8 mouse cellular contexts compared by ENCODE assay signal in genomic region chr12:78227021-78227932, GRCm38 (mm10). TPM values are rescaled to one million over a fixed set of nuclear protein-coding genes. Genes with fewer than 3 reads are reported as not detected.
DNase-seq lines count a peak whose midpoint lies in the region; ATAC-seq and TF ChIP-seq lines count a peak whose summit lies in the region.

No protein-coding gene starts in this region.

- TF ChIP-seq EP300 in liver, postnatal 0 days (IDR thresholded peaks at IDR 0.05; ENCODE audit: low read depth): no peak

- TF ChIP-seq CTCF in bone marrow, adult 2 months (IDR thresholded peaks at IDR 0.05; ENCODE audit: control insufficient read depth, insufficient read depth, low read length): no peak
- TF ChIP-seq CTCF in liver, postnatal 0 days (IDR thresholded peaks at IDR 0.05; ENCODE audit: low read depth): no peak

- H3K4me3 ChIP-seq in bone marrow, adult 2 months (replicated peaks; ENCODE audit: control insufficient read depth, low read depth, low read length): peak overlapping the region; percentile 95
- H3K4me3 ChIP-seq in forebrain, embryonic 10.5 days: peak overlapping the region; percentile 86
- peak overlapping the region; percentile 98 for H3K4me3 ChIP-seq in heart, embryonic 16.5 days (ENCODE audit: low read length)
- H3K4me3 ChIP-seq in liver, postnatal 0 days (ENCODE audit: low read depth, low read length): peak overlapping the region; percentile 95
- peak overlapping the region; percentile 98 for H3K4me3 ChIP-seq in neural tube, embryonic 15.5 days (replicated peaks)

- H3K27ac ChIP-seq in bone marrow, adult 2 months (ENCODE audit: control insufficient read depth, insufficient read depth, low read depth, low read length, poor library complexity): peak overlapping the region; percentile 73; the same call in 1 of the 2 replicates
- peak overlapping the region; percentile 96 for H3K27ac ChIP-seq in forebrain, embryonic 10.5 days
- H3K27ac ChIP-seq in heart, embryonic 16.5 days (ENCODE audit: low read length): peak overlapping the region; percentile 99
- peak overlapping the region; percentile 90 for H3K27ac ChIP-seq in liver, postnatal 0 days (ENCODE audit: low read depth)
- H3K27ac ChIP-seq in neural tube, embryonic 15.5 days (replicated peaks): peak overlapping the region; percentile 99

- peak overlapping the region; percentile 86 for H3K4me2 ChIP-seq in heart, embryonic 16.5 days (ENCODE audit: low read depth, low read length)
- H3K4me2 ChIP-seq in liver, postnatal 0 days (ENCODE audit: low read depth, low read length): peak overlapping the region; percentile 79
- H3K4me2 ChIP-seq in neural tube, embryonic 15.5 days: peak overlapping the region; percentile 67

- ATAC-seq in heart, embryonic 16.5 days (replicated peaks; ENCODE audit: extremely low read depth, insufficient read depth, low FRiP score): peak; percentile 9; the same call in 1 of the 2 replicates
- ATAC-seq in liver, postnatal 0 days: peak; percentile 16
- ATAC-seq in neural tube, embryonic 15.5 days (ENCODE audit: low FRiP score): peak; percentile 27

- H3K9ac ChIP-seq in heart, embryonic 16.5 days (ENCODE audit: low read length): peak overlapping the region; percentile 94
- H3K9ac ChIP-seq in liver, postnatal 0 days (replicated peaks): peak overlapping the region; percentile 73
- H3K9ac ChIP-seq in neural tube, embryonic 15.5 days (replicated peaks): peak overlapping the region; percentile 97

- H3K27me3 ChIP-seq in forebrain, embryonic 10.5 days (ENCODE audit: poor library complexity, severe bottlenecking): no peaks in the 10 kb centered on the region
- H3K27me3 ChIP-seq in heart, embryonic 16.5 days (ENCODE audit: control insufficient read depth, insufficient read depth, low read length): no peaks in the 10 kb centered on the region
- H3K27me3 ChIP-seq in liver, postnatal 0 days (ENCODE audit: insufficient read depth, low read length): no peaks in the 10 kb centered on the region
- H3K27me3 ChIP-seq in neural tube, embryonic 15.5 days (replicated peaks): no peaks in the 10 kb centered on the region

- peak; percentile 59 for DNase-seq in CD4-positive helper T cell, adult 2 months (ENCODE audit: low read depth, low spot score)
- peak; percentile 51 for DNase-seq in forebrain, embryonic 10.5 days (ENCODE audit: extremely low spot score, low spot score)
- DNase-seq in kidney, postnatal 36 days: peak; percentile 34 to 63
- DNase-seq in liver, postnatal 0 days: peak; percentile 69
- DNase-seq in thymus, adult 18-20 months: peak; percentile 38 to 43

- WGBS in bone marrow, adult 2 months: 1% methylated on average over 44 of the region's 57 CpGs
- WGBS in forebrain, embryonic 10.5 days: under 1% methylated on average over 53 of the region's 57 CpGs
- 1% methylated on average over 50 of the region's 57 CpGs for WGBS in heart, embryonic 16.5 days
- 6% methylated on average over 43 of the region's 57 CpGs for WGBS in liver, postnatal 0 days (ENCODE audit: insufficient replicate concordance)
- under 1% methylated on average over 56 of the region's 57 CpGs for WGBS in neural tube, embryonic 15.5 days

- H3K36me3 ChIP-seq in forebrain, embryonic 10.5 days (replicated peaks): no peaks in the 10 kb centered on the region
- H3K36me3 ChIP-seq in heart, embryonic 16.5 days (ENCODE audit: control insufficient read depth, insufficient read depth): no peaks in the 10 kb centered on the region
- H3K36me3 ChIP-seq in liver, postnatal 0 days (replicated peaks; ENCODE audit: insufficient read depth, low read length): no peaks in the 10 kb centered on the region
- no peaks in the 10 kb centered on the region for H3K36me3 ChIP-seq in neural tube, embryonic 15.5 days

- no peaks in the 10 kb centered on the region for H3K4me1 ChIP-seq in bone marrow, adult 2 months (ENCODE audit: control insufficient read depth, insufficient read depth, low read length)
- peaks cover 19% of the 10 kb centered on the region for H3K4me1 ChIP-seq in forebrain, embryonic 10.5 days
- peaks cover 3% of the 10 kb centered on the region for H3K4me1 ChIP-seq in heart, embryonic 16.5 days (ENCODE audit: control insufficient read depth, insufficient read depth, low read length)
- H3K4me1 ChIP-seq in liver, postnatal 0 days (ENCODE audit: insufficient read depth): no peaks in the 10 kb centered on the region
- peaks cover 9% of the 10 kb centered on the region for H3K4me1 ChIP-seq in neural tube, embryonic 15.5 days

- TF ChIP-seq POLR2A in bone marrow, adult 2 months (IDR thresholded peaks at IDR 0.05; ENCODE audit: borderline replicate concordance, control insufficient read depth, low read depth, low read length): no peak

- no peaks in the 10 kb centered on the region for H3K9me3 ChIP-seq in forebrain, embryonic 10.5 days
- H3K9me3 ChIP-seq in heart, embryonic 16.5 days (replicated peaks; ENCODE audit: control insufficient read depth, low read length): no peaks in the 10 kb centered on the region
- H3K9me3 ChIP-seq in liver, postnatal 0 days (ENCODE audit: low read length): no peaks in the 10 kb centered on the region
- no peaks in the 10 kb centered on the region for H3K9me3 ChIP-seq in neural tube, embryonic 15.5 days (replicated peaks)

RNA-seq across cellular contexts. Expression of gene Gphn, which starts 1.1 kb away (rescaled TPM):
- polyA plus RNA-seq in bone marrow, adult 2 months (2011; ENCODE audit: insufficient read depth, insufficient read length, low replicate concordance, missing spikeins): 3.2 and 3.7 TPM in 2 replicates
- 14.3 and 17.1 TPM in 2 replicates for polyA plus RNA-seq in forebrain, embryonic 10.5 days (2016; fragmentation: Nextera tagmentation; extraction: Ambion mirVana)
- polyA plus RNA-seq in heart, embryonic 16.5 days (2015; fragmentation: Nextera tagmentation; extraction: Ambion mirVana): 14.4 and 14.7 TPM in 2 replicates
- polyA plus RNA-seq in liver, postnatal 0 days (2015; fragmentation: Nextera tagmentation; extraction: Ambion mirVana): 6.0 and 6.1 TPM in 2 replicates
- polyA plus RNA-seq in neural tube, embryonic 15.5 days (2015; fragmentation: Nextera tagmentation; extraction: Ambion mirVana): 49.3 and 64.6 TPM in 2 replicates

RNA-seq across cellular contexts. Expression of gene Gm6657, which starts 33.2 kb away (rescaled TPM):
- polyA plus RNA-seq in bone marrow, adult 2 months (2011; ENCODE audit: insufficient read depth, insufficient read length, low replicate concordance, missing spikeins): not detected in 2 replicates
- polyA plus RNA-seq in forebrain, embryonic 10.5 days (2016; fragmentation: Nextera tagmentation; extraction: Ambion mirVana): not detected in 2 replicates
- polyA plus RNA-seq in heart, embryonic 16.5 days (2015; fragmentation: Nextera tagmentation; extraction: Ambion mirVana): not detected in 2 replicates
- not detected in 2 replicates for polyA plus RNA-seq in liver, postnatal 0 days (2015; fragmentation: Nextera tagmentation; extraction: Ambion mirVana)
- not detected in 2 replicates for polyA plus RNA-seq in neural tube, embryonic 15.5 days (2015; fragmentation: Nextera tagmentation; extraction: Ambion mirVana)

Comparison
In these comparisons a context has a peak if more than half of its experiments do, and no peak if none do; other contexts are left out.
1. Peak in every context shown above with its lines: DNase-seq, ATAC-seq, H3K4me3 ChIP-seq and H3K27ac ChIP-seq.